Mouse (Mus musculus) kidney, adult 2 months (tissue): ENCODE results near the gene Tuba1c. TPM values are rescaled to one million over a fixed set of nuclear protein-coding genes. Genes with fewer than 3 reads are reported as not detected.
A peak's percentile ranks its signal among the peaks of the same experiment; 100 is the strongest.

ENCODE experiments used
- DNase-seq: peaks from one replicate; pipeline ENCODE4 v3.0.0; 2021
- H3K27ac ChIP-seq: fragments of 200-500 bp; 2 replicates; pipeline ENCODE4 v1.5.1; 2012; ENCODE audit warnings: low read depth, low read length, control low read depth, inconsistent platforms; ENCODE audit not compliant: insufficient read depth
- H3K27me3 ChIP-seq: fragments of 200-500 bp; replicated peaks from 2 replicates; pipeline ENCODE4 v1.6.1; 2012; ENCODE audit warnings: mild to moderate bottlenecking, moderate library complexity, low read length, inconsistent platforms; ENCODE audit not compliant: control insufficient read depth, insufficient read depth
- H3K36me3 ChIP-seq: fragments of 200-500 bp; 2 replicates; pipeline ENCODE4 v1.6.1; 2012; ENCODE audit warnings: mild to moderate bottlenecking, moderate library complexity, low read length, inconsistent platforms; ENCODE audit not compliant: control insufficient read depth, insufficient read depth
- H3K4me1 ChIP-seq: fragments of 200-500 bp; 2 replicates; pipeline ENCODE4 v1.6.1; 2011; ENCODE audit warnings: low read length; ENCODE audit not compliant: control insufficient read depth, insufficient read depth
- H3K4me3 ChIP-seq: fragments of 200-500 bp; 2 replicates; pipeline ENCODE4 v1.5.1; 2011; ENCODE audit warnings: mild to moderate bottlenecking, low read depth, low read length, control low read depth; ENCODE audit not compliant: insufficient read depth
- CTCF ChIP-seq: fragments of 200-500 bp; conservative IDR thresholded peaks from 2 replicates; pipeline ENCODE4 v1.5.1; 2011; ENCODE audit warnings: low read depth, mild to moderate bottlenecking, control low read depth, low read length, moderate library complexity, mixed read lengths; ENCODE audit not compliant: insufficient read depth, insufficient read length
- POLR2A ChIP-seq: fragments of 200-500 bp; IDR thresholded peaks from one replicate; pipeline ENCODE4 v1.6.1; 2011; ENCODE audit warnings: low read depth, low read length, control low read depth
- WGBS: fragments of 180-500 bp; shearing (Covaris S2); methylation state at CpG from one replicate; pipeline ENCODE4 v1.1.7; 2018; 5-methylcytosine and 5-hydroxymethylcytosine counted together
- polyA plus RNA-seq: library from polyadenylated mRNA; depleted of rRNA; stranded (reverse); fragments of >200 nt; gene quantifications from 2 replicates; pipeline ENCODE4 v1.2.3, GENCODE M21; 2012

Gene Tuba1c
- polyA plus RNA-seq, 1 experiment: 128 TPM

GRCm38 (mm10) chr15:99032041-99032725, 2.5 kb downstream of the Tuba1c start:
- Histone ChIP-seq H3K27ac (peak overlapping the region; percentile 90), H3K4me3 (peak overlapping the region; percentile 16), H3K36me3 (peaks cover 5% of the 10 kb centered on the region; the same call in 1 of the 2 replicates), H3K27me3 (no peaks in the 10 kb centered on the region), H3K4me1 (peaks cover 29% of the 10 kb centered on the region; the same call in 1 of the 2 replicates)
- 55% methylated on average over 9 of the region's 9 CpGs for WGBS
- TF ChIP-seq CTCF (no peak), POLR2A (no peak)
- DNase-seq: no peak

GRCm38 (mm10) chr15:99032726-99033250, 3.1 kb downstream of the Tuba1c start:
- Histone ChIP-seq H3K27ac (peak overlapping the region; percentile 90), H3K36me3 (peaks cover 5% of the 10 kb centered on the region; the same call in 1 of the 2 replicates), H3K27me3 (no peaks in the 10 kb centered on the region), H3K4me3 (peak overlapping the region; percentile 16), H3K4me1 (peaks cover 29% of the 10 kb centered on the region; the same call in 1 of the 2 replicates)
- 34% methylated on average over 7 of the region's 7 CpGs for WGBS
- no peak for TF ChIP-seq POLR2A
- no peak for TF ChIP-seq CTCF
- DNase-seq: peak; percentile 77

- Histone ChIP-seq H3K4me3 (no peak overlapping the region), H3K4me1 (peaks cover 29% of the 10 kb centered on the region; the same call in 1 of the 2 replicates), H3K27ac (peak overlapping the region; percentile 90), H3K36me3 (peaks cover 5% of the 10 kb centered on the region; the same call in 1 of the 2 replicates), H3K27me3 (no peaks in the 10 kb centered on the region)
- 38% methylated on average over 7 of the region's 7 CpGs for WGBS
- no peak for DNase-seq
- TF ChIP-seq CTCF (no peak), POLR2A (no peak)
These were observed 4.0 kb downstream of the Tuba1c start for GRCm38 (mm10) chr15:99033498-99034270.

GRCm38 (mm10) chr15:99035431-99035830, 5.7 kb downstream of the Tuba1c start:
- WGBS: 41% methylated on average over 4 of the region's 4 CpGs
- Histone ChIP-seq H3K27ac (peak overlapping the region; percentile 35; the same call in 1 of the 2 replicates), H3K27me3 (no peaks in the 10 kb centered on the region), H3K4me1 (peaks cover 25% of the 10 kb centered on the region; the same call in 1 of the 2 replicates), H3K36me3 (peaks cover 5% of the 10 kb centered on the region; the same call in 1 of the 2 replicates), H3K4me3 (no peak overlapping the region)
- TF ChIP-seq POLR2A: no peak
- no peak for TF ChIP-seq CTCF
- peak; percentile 88 for DNase-seq

- peaks cover 27% of the 10 kb centered on the region; the same call in 1 of the 2 replicates for H3K4me1 ChIP-seq
- no peaks in the 10 kb centered on the region for H3K27me3 ChIP-seq
- peaks cover 5% of the 10 kb centered on the region; the same call in 1 of the 2 replicates for H3K36me3 ChIP-seq
- no peak overlapping the region for H3K4me3 ChIP-seq
- no peak for TF ChIP-seq POLR2A
- no peak for TF ChIP-seq CTCF
- peak; percentile 38 for DNase-seq
- H3K27ac ChIP-seq: no peak overlapping the region
- WGBS: 66% methylated on average over 8 of the region's 8 CpGs
These were observed 6.7 kb downstream of the Tuba1c start for GRCm38 (mm10) chr15:99036249-99036905.

- H3K4me3 ChIP-seq: no peak overlapping the region
- TF ChIP-seq CTCF (no peak), POLR2A (no peak)
- 97% methylated on average over 1 of the region's 1 CpGs for WGBS
- H3K36me3 ChIP-seq: peaks cover 5% of the 10 kb centered on the region; the same call in 1 of the 2 replicates
- peaks cover 16% of the 10 kb centered on the region; the same call in 1 of the 2 replicates for H3K4me1 ChIP-seq
- H3K27me3 ChIP-seq: no peaks in the 10 kb centered on the region
- DNase-seq: no peak
- H3K27ac ChIP-seq: no peak overlapping the region
These were observed 8.3 kb downstream of the Tuba1c start for GRCm38 (mm10) chr15:99038025-99038424.
